Mouse (Mus musculus): Measurements from ENCODE around the gene Btbd35f16. TPM values are rescaled to one million over a fixed set of nuclear protein-coding genes. Genes with fewer than 3 reads are reported as not detected.
"Not testable (repeated sequence)": the region's sequence is repeated elsewhere in the genome, so short reads cannot be mapped to it uniquely, and the experiment has no call there.

The Btbd35f16 gene
- polyA plus RNA-seq (2015; fragmentation: Nextera tagmentation; extraction: Ambion mirVana): not detected in 2 replicates

- not testable (repeated sequence) for H3K9ac ChIP-seq; H3K4me3 ChIP-seq; H3K4me2 ChIP-seq; H3K4me1 ChIP-seq; H3K27ac ChIP-seq; H3K36me3 ChIP-seq (replicated peaks); H3K9me3 ChIP-seq; H3K27me3 ChIP-seq (replicated peaks); ATAC-seq (replicated peaks)
- no CpG with 5 or more reads among the region's 3 CpGs for WGBS
Observed at GRCm38 (mm10) chrX:3956902-3957301, at the start of gene Btbd35f16. TSS of gene Btbd35f16 (minus strand) at chrX:3957002.

Other genes with a start within 250 kb of the Btbd35f16 start
- gene Btbd35f10, start 204.1 kb downstream of the Btbd35f16 start, polyA plus RNA-seq (2015; fragmentation: Nextera tagmentation; extraction: Ambion mirVana): not detected in 2 replicates
- gene Btbd35f3, start 80.7 kb upstream of the Btbd35f16 start, polyA plus RNA-seq (2015; fragmentation: Nextera tagmentation; extraction: Ambion mirVana): not detected in 2 replicates
- not detected in 2 replicates for gene Btbd35f28, start 239.6 kb upstream of the Btbd35f16 start, polyA plus RNA-seq (2015; fragmentation: Nextera tagmentation; extraction: Ambion mirVana)